Mouse (Mus musculus) ovary, adult 10 weeks (tissue): Measurements from ENCODE around the gene Cby1. TPM values are rescaled to one million over a fixed set of nuclear protein-coding genes. Genes with fewer than 3 reads are reported as not detected.

Source experiments
- polyA plus RNA-seq: library from polyadenylated mRNA; stranded (reverse); fragments of 350-450 nt; fragmentation: Illumina TruSeq; extraction: RNeasy Lipid Tissue Mini Kit (QIAGEN cat#74804); gene quantifications from one replicate; pipeline ENCODE4 v1.2.3, GENCODE M21; 2014

Gene Cby1
- polyA plus RNA-seq, result 2.4 TPM

GRCm38 (mm10) chr15:79658531-79659375 is at the start of gene Cby1, which contains the start of gene Fam227a:
Gene Cby1, plus strand, starts transcription at chr15:79659199.
Gene Fam227a, minus strand, starts transcription at chr15:79658956.

GRCm38 (mm10) chr15:79670249-79670971 is 11.4 kb downstream of the Cby1 start, which contains the start of gene Tomm22:
Gene Tomm22, plus strand, starts transcription at chr15:79670861.

GRCm38 (mm10) chr15:79687646-79688267 is 28.8 kb downstream of the Cby1 start, which contains the start of gene Josd1:
Gene Josd1, minus strand, starts transcription at chr15:79687919.

GRCm38 (mm10) chr15:79690426-79691022 is 31.5 kb downstream of the Cby1 start, which contains the start of gene Gtpbp1:
Gene Gtpbp1, plus strand, starts transcription at chr15:79690845.

Other genes with a start within 250 kb of the Cby1 start
- gene Csnk1e, start 203.6 kb upstream of the Cby1 start, polyA plus RNA-seq, result 13.7 TPM
- gene Kcnj4, start 154.0 kb upstream of the Cby1 start, polyA plus RNA-seq, result not detected
- 14.0 TPM for gene Kdelr3, start 142.8 kb upstream of the Cby1 start, polyA plus RNA-seq
- 237 TPM for gene Ddx17, start 112.5 kb upstream of the Cby1 start, polyA plus RNA-seq
- 1.3 TPM for gene Dmc1, start 54.1 kb upstream of the Cby1 start, polyA plus RNA-seq
- gene Fam227a, start 243 bp upstream of the Cby1 start, polyA plus RNA-seq, result 1.5 TPM
- 270 TPM for gene Tomm22, start 11.7 kb downstream of the Cby1 start, polyA plus RNA-seq
- 24.8 TPM for gene Josd1, start 28.7 kb downstream of the Cby1 start, polyA plus RNA-seq
- 1.2 TPM for gene Gtpbp1, start 31.6 kb downstream of the Cby1 start, polyA plus RNA-seq
- gene Sun2, start 83.3 kb downstream of the Cby1 start, polyA plus RNA-seq, result 6.8 TPM
- gene Dnal4, start 118.7 kb downstream of the Cby1 start, polyA plus RNA-seq, result 1.7 TPM
- 0.86 TPM for gene Nptxr, start 145.6 kb downstream of the Cby1 start, polyA plus RNA-seq
- gene Npcd, start 175.0 kb downstream of the Cby1 start, polyA plus RNA-seq, result not detected
- gene Cbx6, start 175.5 kb downstream of the Cby1 start, polyA plus RNA-seq, result 8.3 TPM
- gene Apobec3, start 232.5 kb downstream of the Cby1 start, polyA plus RNA-seq, result 14.4 TPM